In genomic region chr5:135263866-135264503, GRCm38 (mm10) we compare ENCODE assay signal across 8 mouse cellular contexts. TPM values are rescaled to one million over a fixed set of nuclear protein-coding genes. Genes with fewer than 3 reads are reported as not detected.
A peak's percentile ranks its signal among the peaks of the same experiment; 100 is the strongest.
DNase-seq lines count a peak whose midpoint lies in the region; ATAC-seq and TF ChIP-seq lines count a peak whose summit lies in the region.

No protein-coding gene starts in this region.

- no peaks in the 10 kb centered on the region for H3K9me3 ChIP-seq in hindbrain, postnatal 0 days (ENCODE audit: low read length)
- no peaks in the 10 kb centered on the region for H3K9me3 ChIP-seq in limb, embryonic 11.5 days (ENCODE audit: control insufficient read depth, low read length)

- peak overlapping the region; percentile 28; the same call in 1 of the 2 replicates for H3K4me2 ChIP-seq in hindbrain, postnatal 0 days (ENCODE audit: low read depth, low read length)
- H3K4me2 ChIP-seq in limb, embryonic 11.5 days (ENCODE audit: low read depth, severe bottlenecking) = peak overlapping the region; percentile 30; the same call in 1 of the 2 replicates

- peak; percentile 96 for ATAC-seq in hindbrain, postnatal 0 days
- peak; percentile 83 for ATAC-seq in limb, embryonic 11.5 days (ENCODE audit: insufficient number of reproducible peaks, low FRiP score, low TSS enrichment, low read depth)

- DNase-seq in 3134 (ENCODE audit: extremely low read depth, insufficient read length, low spot score) = peak; percentile 82
- DNase-seq in adrenal gland, postnatal 36 days = peak; percentile 65 to 74
- DNase-seq in frontal cortex, postnatal 36 days (ENCODE audit: low spot score in 2 of 2) = peak; percentile 29 to 45
- DNase-seq in hindbrain, postnatal 0 days (ENCODE audit: low spot score) = peak; percentile 77
- peak; percentile 70 for DNase-seq in limb, embryonic 11.5 days (ENCODE audit: low spot score)
- peak; percentile 51 for DNase-seq in mesoderm, embryonic 11.5 days (ENCODE audit: low read depth, low spot score)
- peak; percentile 68 for DNase-seq in testis, postnatal 14 days (ENCODE audit: low spot score)
- no peak for DNase-seq in T-cell, adult 2 months (ENCODE audit: low spot score)

- no peak overlapping the region for H3K4me3 ChIP-seq in hindbrain, postnatal 0 days (ENCODE audit: low read length)
- H3K4me3 ChIP-seq in limb, embryonic 11.5 days (ENCODE audit: low read depth, low read length) = no peak overlapping the region

- H3K9ac ChIP-seq in hindbrain, postnatal 0 days (replicated peaks; ENCODE audit: low read length) = no peak overlapping the region
- no peak overlapping the region for H3K9ac ChIP-seq in limb, embryonic 11.5 days (ENCODE audit: low read length)

- peak overlapping the region; percentile 76 for H3K27ac ChIP-seq in hindbrain, postnatal 0 days
- peak overlapping the region; percentile 85 for H3K27ac ChIP-seq in limb, embryonic 11.5 days (replicated peaks; ENCODE audit: low read depth, low read length)

- H3K4me1 ChIP-seq in hindbrain, postnatal 0 days (ENCODE audit: insufficient read depth, low read length) = no peaks in the 10 kb centered on the region
- peaks cover 7% of the 10 kb centered on the region; the same call in 1 of the 2 replicates for H3K4me1 ChIP-seq in limb, embryonic 11.5 days (ENCODE audit: control insufficient read depth, insufficient read depth, low read length)

- TF ChIP-seq CTCF in hindbrain, postnatal 0 days (IDR thresholded peaks at IDR 0.05; ENCODE audit: low read depth) = no peak

- no peaks in the 10 kb centered on the region for H3K36me3 ChIP-seq in hindbrain, postnatal 0 days (ENCODE audit: insufficient read depth, low read length)
- H3K36me3 ChIP-seq in limb, embryonic 11.5 days (ENCODE audit: control insufficient read depth, insufficient read depth, low read length) = no peaks in the 10 kb centered on the region

- no peaks in the 10 kb centered on the region for H3K27me3 ChIP-seq in hindbrain, postnatal 0 days (ENCODE audit: insufficient read depth, low read length)
- no peaks in the 10 kb centered on the region for H3K27me3 ChIP-seq in limb, embryonic 11.5 days (ENCODE audit: control insufficient read depth, insufficient read depth, low read length)

- 16% methylated on average over 17 of the region's 17 CpGs for WGBS in hindbrain, postnatal 0 days
- WGBS in limb, embryonic 11.5 days = 12% methylated on average over 17 of the region's 17 CpGs

RNA-seq across cellular contexts. Expression of gene Fzd9, which starts 13.0 kb away (rescaled TPM):
- total RNA-seq in adrenal gland, postnatal 36 days (2021) = 1 to 10 TPM; 3.7 to 6.3 TPM
- total RNA-seq in hindbrain, postnatal 0 days (2014; rRNA removed) = 35.1 and 49.8 TPM in 2 replicates
- polyA plus RNA-seq in hindbrain, postnatal 0 days (2015; fragmentation: Nextera tagmentation; extraction: Ambion mirVana) = 18.0 TPM in 2 replicates
- 3.3 TPM in 2 replicates for polyA plus RNA-seq in limb, embryonic 11.5 days (2014; fragmentation: Nextera tagmentation; extraction: Ambion mirVana)
